Mouse (Mus musculus) limb, embryonic 14.5 days (tissue): ENCODE results near the gene Traf3. TPM values are rescaled to one million over a fixed set of nuclear protein-coding genes. Genes with fewer than 3 reads are reported as not detected.

Experiments
- ATAC-seq: fragments of 200-750 bp; cut with Nextera tagmentation; 2 replicates; pipeline ENCODE4 v1.8.0; 2017; ENCODE audit warnings: low read depth, moderate number of reproducible peaks, moderate TSS enrichment; ENCODE audit not compliant: low FRiP score
- DNase-seq: peaks from one replicate; pipeline ENCODE4 v3.0.0-alpha.2; 2015; ENCODE audit warnings: low spot score
- H3K27ac ChIP-seq: fragments of 300-500 bp; sonication (generic); replicated peaks from 2 replicates; pipeline ENCODE4 v1.5.1; 2014; ENCODE audit warnings: low read depth, mild to moderate bottlenecking, low read length, moderate library complexity, mixed read lengths
- H3K27me3 ChIP-seq: fragments of 300-500 bp; sonication (generic); 2 replicates; pipeline ENCODE4 v1.6.1; 2014; ENCODE audit warnings: low read length, mixed read lengths; ENCODE audit not compliant: control insufficient read depth, insufficient read depth
- H3K36me3 ChIP-seq: fragments of 300-500 bp; sonication (generic); 2 replicates; pipeline ENCODE4 v1.6.1; 2014; ENCODE audit warnings: mild to moderate bottlenecking, low read length, moderate library complexity, mixed read lengths; ENCODE audit not compliant: control insufficient read depth, insufficient read depth
- H3K4me1 ChIP-seq: fragments of 300-500 bp; sonication (generic); 2 replicates; pipeline ENCODE4 v1.6.1; 2014; ENCODE audit warnings: antibody characterized with exemption, low read length, mixed read lengths; ENCODE audit not compliant: control insufficient read depth, insufficient read depth
- H3K4me2 ChIP-seq: fragments of 300-500 bp; sonication (generic); replicated peaks from 2 replicates; pipeline ENCODE4 v1.6.1; 2014; ENCODE audit warnings: low read depth, mild to moderate bottlenecking, low read length, moderate library complexity; ENCODE audit not compliant: severe bottlenecking
- H3K4me3 ChIP-seq: fragments of 300-500 bp; sonication (generic); replicated peaks from 2 replicates; pipeline ENCODE4 v1.5.1; 2014; ENCODE audit warnings: low read length
- H3K9ac ChIP-seq: fragments of 300-500 bp; sonication (generic); 2 replicates; pipeline ENCODE4 v1.6.1; 2014; ENCODE audit warnings: mild to moderate bottlenecking, low read depth, low read length, moderate library complexity; ENCODE audit not compliant: severe bottlenecking
- H3K9me3 ChIP-seq: fragments of 300-500 bp; sonication (generic); 2 replicates; pipeline ENCODE4 v1.6.1; 2016; ENCODE audit warnings: low read length; ENCODE audit not compliant: control insufficient read depth
- POLR2A ChIP-seq: fragments of 200-500 bp; IDR thresholded peaks from 2 replicates; pipeline ENCODE4 v1.8.0; 2012; ENCODE audit warnings: inconsistent platforms, mild to moderate bottlenecking, moderate library complexity, borderline replicate concordance; ENCODE audit not compliant: insufficient read depth, insufficient read length; ENCODE audit errors: extremely low read depth
- WGBS: fragments of 180-500 bp; shearing (Covaris S2); extraction: QIAGEN DNeasy Blood & Tissue Kit; methylation state at CpG from one replicate; pipeline ENCODE4 v1.1.7; 2014; 5-methylcytosine and 5-hydroxymethylcytosine counted together
- polyA plus RNA-seq, 2 experiments: library from polyadenylated mRNA; depleted of rRNA in 1 of 2; stranded (reverse) in 1 of 2; unstranded in 1 of 2; fragments of >200 nt; fragmentation: Nextera tagmentation in 1 of 2; extraction: Ambion mirVana in 1 of 2; gene quantifications; 2 replicates each; pipeline versions ENCODE4 v1.2.1 to v1.2.3; 2012 to 2014

The Traf3 gene
- polyA plus RNA-seq, 2 experiments: 12.8 to 20.2 TPM

- no peaks in the 10 kb centered on the region for H3K9me3 ChIP-seq
- no peak overlapping the region for H3K27ac ChIP-seq
- DNase-seq: no peak
- ATAC-seq: no peak
- no peak for TF ChIP-seq POLR2A
- H3K4me3 ChIP-seq: no peak overlapping the region
- H3K9ac ChIP-seq: no peak overlapping the region
- no peaks in the 10 kb centered on the region for H3K4me1 ChIP-seq
- H3K4me2 ChIP-seq: no peak overlapping the region
- 81% methylated on average over 3 of the region's 3 CpGs for WGBS
- H3K27me3 ChIP-seq: no peaks in the 10 kb centered on the region
- H3K36me3 ChIP-seq: no peaks in the 10 kb centered on the region
These were observed 37.8 kb downstream of the Traf3 start for GRCm38 (mm10) chr12:111203945-111204344.

- no peak overlapping the region for H3K4me2 ChIP-seq
- H3K9me3 ChIP-seq: no peaks in the 10 kb centered on the region
- H3K27ac ChIP-seq: no peak overlapping the region
- no peak for DNase-seq
- 78% methylated on average over 3 of the region's 3 CpGs for WGBS
- TF ChIP-seq POLR2A: no peak
- no peak for ATAC-seq
- H3K4me1 ChIP-seq: peaks cover 14% of the 10 kb centered on the region
- no peak overlapping the region for H3K9ac ChIP-seq
- no peaks in the 10 kb centered on the region for H3K27me3 ChIP-seq
- H3K36me3 ChIP-seq: no peaks in the 10 kb centered on the region
- no peak overlapping the region for H3K4me3 ChIP-seq
These were observed 41.5 kb downstream of the Traf3 start for GRCm38 (mm10) chr12:111207641-111208040.

DNA sequence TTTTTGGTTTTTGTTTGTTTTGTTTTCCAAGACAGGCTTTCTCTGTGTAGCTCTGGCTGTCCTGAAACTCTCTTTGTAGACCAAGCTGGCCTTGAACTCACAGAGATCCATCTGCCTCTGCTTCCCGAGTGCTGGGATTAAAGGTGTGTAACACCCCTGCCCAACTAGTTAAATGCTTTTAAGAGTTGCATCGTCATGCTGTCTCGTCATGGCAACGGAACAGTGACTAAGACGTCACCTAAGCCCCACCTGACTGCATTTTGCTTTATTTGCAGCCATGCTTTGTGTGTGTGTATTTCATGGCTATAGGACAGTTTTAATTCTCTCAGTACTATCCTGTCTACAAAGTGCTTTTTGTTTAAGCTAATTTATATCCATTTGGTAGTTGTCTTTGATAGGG lies 45.6 kb downstream of the Traf3 start:
- H3K27me3 ChIP-seq: no peaks in the 10 kb centered on the region
- DNase-seq: no peak
- no peak overlapping the region for H3K27ac ChIP-seq
- H3K9me3 ChIP-seq: no peaks in the 10 kb centered on the region
- peaks cover 14% of the 10 kb centered on the region for H3K4me1 ChIP-seq
- no peak overlapping the region for H3K4me2 ChIP-seq
- no peak overlapping the region for H3K9ac ChIP-seq
- TF ChIP-seq POLR2A: no peak
- H3K4me3 ChIP-seq: no peak overlapping the region
- WGBS: 71% methylated on average over 5 of the region's 5 CpGs
- no peaks in the 10 kb centered on the region for H3K36me3 ChIP-seq
- no peak for ATAC-seq

DNA sequence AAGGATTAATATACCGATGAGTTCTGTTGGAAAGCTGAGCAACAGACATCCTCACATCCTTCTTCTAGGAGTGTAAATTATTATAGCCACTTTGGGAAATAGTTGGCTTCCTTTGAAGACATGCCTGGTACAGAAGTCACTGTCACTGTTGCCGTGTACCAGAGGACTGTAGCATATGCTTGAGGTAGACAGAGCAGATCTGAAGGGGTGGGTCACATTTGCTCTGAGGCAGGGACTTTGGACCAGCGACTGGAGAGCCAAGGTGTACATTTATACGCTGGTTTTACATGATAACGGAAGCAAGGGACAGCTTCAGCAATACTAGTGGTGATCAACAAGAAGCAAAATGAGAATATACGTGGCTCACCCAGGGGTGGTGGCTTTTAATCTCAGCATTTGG lies 52.7 kb downstream of the Traf3 start:
- H3K9me3 ChIP-seq: peaks cover 4% of the 10 kb centered on the region; the same call in 1 of the 2 replicates
- H3K9ac ChIP-seq: no peak overlapping the region
- no peak overlapping the region for H3K4me2 ChIP-seq
- DNase-seq (no peak), ATAC-seq (no peak)
- H3K27me3 ChIP-seq: no peaks in the 10 kb centered on the region
- WGBS: 92% methylated on average over 6 of the region's 6 CpGs
- no peaks in the 10 kb centered on the region for H3K4me1 ChIP-seq
- no peak for TF ChIP-seq POLR2A
- no peak overlapping the region for H3K27ac ChIP-seq
- peaks cover 19% of the 10 kb centered on the region for H3K36me3 ChIP-seq
- H3K4me3 ChIP-seq: no peak overlapping the region

DNA sequence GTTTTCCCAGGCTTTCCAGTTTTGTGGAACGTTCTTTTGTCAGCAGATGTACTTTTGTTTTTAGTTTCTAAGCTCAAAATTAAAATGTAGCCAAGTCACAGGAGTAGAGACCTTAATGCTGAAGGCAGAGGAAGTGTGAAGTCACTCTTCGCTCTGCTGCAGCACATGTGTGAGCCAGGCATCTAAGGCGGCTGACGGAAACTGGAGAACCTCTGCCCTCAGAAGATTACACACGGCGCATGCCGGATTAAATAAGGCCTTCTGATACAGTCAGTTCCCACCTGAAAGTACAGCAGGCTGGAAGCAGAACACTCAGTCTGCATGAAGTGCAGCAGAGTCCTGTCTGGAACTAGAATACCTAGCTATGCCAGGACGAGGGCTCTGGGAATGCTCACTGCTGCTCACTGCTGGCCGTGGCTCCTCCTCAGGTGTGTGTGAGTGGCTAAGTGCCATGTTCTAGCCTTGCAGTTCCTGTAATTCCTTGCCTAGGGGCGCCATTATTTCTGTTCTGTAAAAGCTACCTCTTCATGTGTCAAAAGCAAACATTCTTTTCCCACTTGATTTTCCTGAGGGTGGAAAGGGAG lies 59.1 kb downstream of the Traf3 start:
- Histone ChIP-seq H3K27me3 (no peaks in the 10 kb centered on the region), H3K36me3 (peaks cover 19% of the 10 kb centered on the region), H3K9ac (no peak overlapping the region), H3K4me1 (peaks cover 12% of the 10 kb centered on the region), H3K4me3 (no peak overlapping the region), H3K9me3 (peaks cover 4% of the 10 kb centered on the region; the same call in 1 of the 2 replicates), H3K27ac (peak overlapping the region; percentile 9; the same call in 1 of the 2 replicates), H3K4me2 (no peak overlapping the region)
- 47% methylated on average over 10 of the region's 10 CpGs for WGBS
- no peak for TF ChIP-seq POLR2A
- ATAC-seq (no peak), DNase-seq (peak; percentile 16)

GRCm38 (mm10) chr12:111227410-111227809 lies 61.2 kb downstream of the Traf3 start:
- Histone ChIP-seq H3K4me2 (no peak overlapping the region), H3K27ac (no peak overlapping the region), H3K9me3 (no peaks in the 10 kb centered on the region), H3K4me3 (no peak overlapping the region), H3K9ac (no peak overlapping the region), H3K4me1 (peaks cover 12% of the 10 kb centered on the region), H3K27me3 (no peaks in the 10 kb centered on the region), H3K36me3 (peaks cover 2% of the 10 kb centered on the region)
- DNase-seq: no peak
- WGBS: 84% methylated on average over 4 of the region's 4 CpGs
- TF ChIP-seq POLR2A: no peak
- no peak for ATAC-seq
